Mouse (Mus musculus): ENCODE measurements at regions not wholly inside any gene's neighbourhood (a gene's known extent, or its start where the extent isn't known, plus 50 kb on each side); places are given as distances from the start of the nearest gene placed in this dataset.

DNA sequence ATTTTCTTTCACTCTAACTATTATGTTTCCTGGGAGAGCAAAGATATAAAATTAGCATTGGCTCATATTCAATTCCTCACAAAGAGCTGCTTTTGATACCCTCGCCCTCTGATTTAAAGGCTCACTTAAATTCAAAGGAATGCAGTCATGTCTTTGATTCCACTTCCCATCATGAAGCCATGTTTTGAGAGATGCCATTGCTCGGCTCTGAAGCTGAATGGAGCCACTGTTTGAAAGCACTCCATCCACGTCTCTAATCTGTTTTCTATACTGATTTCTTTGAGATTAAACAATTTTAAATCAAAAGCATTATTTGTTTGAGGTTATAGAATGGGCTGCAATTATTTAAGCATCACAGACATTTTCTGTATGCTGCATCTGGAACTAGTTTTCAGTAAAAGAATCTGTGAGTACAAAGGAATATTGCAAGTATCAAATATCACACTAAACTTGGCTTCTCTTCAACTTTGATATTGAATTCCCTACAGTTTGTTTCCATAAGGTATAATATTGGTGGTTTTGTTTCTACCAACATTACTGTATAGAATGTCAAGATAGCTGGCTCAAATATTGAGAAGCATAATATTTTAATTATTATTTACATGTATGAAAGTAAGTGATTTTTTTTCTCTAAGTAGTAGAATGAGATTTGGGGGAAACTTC is 126.4 kb downstream of the Rpl10l start:
- no peaks in the 10 kb centered on the region for H3K9me3 ChIP-seq (replicated peaks; ENCODE audit: insufficient read depth, low read length)
- H3K27ac ChIP-seq (ENCODE audit: control insufficient read depth, low read depth, low read length): no peak overlapping the region
- no peak overlapping the region for H3K9ac ChIP-seq (ENCODE audit: control insufficient read depth, low read depth, low read length, poor library complexity, severe bottlenecking)
- no peak for DNase-seq (ENCODE audit: low read depth, low spot score)
- H3K4me3 ChIP-seq (ENCODE audit: control insufficient read depth in 1 of 2, insufficient read depth in 1 of 2, low read depth in 2 of 2, low read length in 2 of 2): no peak overlapping the region
- H3K4me1 ChIP-seq (ENCODE audit: control insufficient read depth in 1 of 2, insufficient read depth in 2 of 2, low read length in 2 of 2): no peaks in the 10 kb centered on the region
- H3K36me3 ChIP-seq (ENCODE audit: control insufficient read depth in 1 of 2, insufficient read depth in 2 of 2, low read length in 2 of 2): no peaks in the 10 kb centered on the region
- no peaks in the 10 kb centered on the region for H3K79me2 ChIP-seq (ENCODE audit: control insufficient read depth, insufficient read depth, low read length, poor library complexity)
- TF ChIP-seq USF2 (IDR thresholded peaks at IDR 0.05; ENCODE audit: borderline replicate concordance in 1 of 2, insufficient read depth in 1 of 2, low read depth in 1 of 2, low read length in 2 of 2) (no peak), NRF1 (IDR thresholded peaks at IDR 0.05; ENCODE audit: insufficient read depth, low read depth, low read length, poor library complexity, severe bottlenecking) (no peak), KAT2A (conservative IDR thresholded peaks at IDR 0.05; ENCODE audit: low read depth, low read length) (no peak)
- H3K27me3 ChIP-seq (ENCODE audit: control insufficient read depth in 1 of 2, insufficient read depth in 2 of 2, low read length in 2 of 2): no peaks in the 10 kb centered on the region

- TF ChIP-seq ELF1 (IDR thresholded peaks at IDR 0.05; ENCODE audit: low read depth, low read length) (no peak), ZNF384 (IDR thresholded peaks at IDR 0.05; ENCODE audit: low read depth, low read length) (no peak), MXI1 (IDR thresholded peaks at IDR 0.05; ENCODE audit: low read depth, low read length) (no peak), BHLHE40 (IDR thresholded peaks at IDR 0.05; ENCODE audit: borderline replicate concordance, low read depth, low read length) (no peak), RAD21 (IDR thresholded peaks at IDR 0.05; ENCODE audit: low read depth, low read length) (no peak), HCFC1 (IDR thresholded peaks at IDR 0.05; ENCODE audit: low read depth, low read length) (no peak), CHD1 (IDR thresholded peaks at IDR 0.05; ENCODE audit: low read depth, low read length) (no peak), GABPA (IDR thresholded peaks at IDR 0.05; ENCODE audit: low read depth, low read length) (no peak), SMC3 (IDR thresholded peaks at IDR 0.05; ENCODE audit: low read depth, low read length) (no peak), GATA1 (IDR thresholded peaks at IDR 0.05; ENCODE audit: low read depth, low read length) (no peak), ZC3H11A (IDR thresholded peaks at IDR 0.05; ENCODE audit: low read depth, low read length) (no peak), ETS1 (IDR thresholded peaks at IDR 0.05; ENCODE audit: low read depth, low read length) (no peak), NELFE (IDR thresholded peaks at IDR 0.05; ENCODE audit: low read depth, low read length) (no peak), USF2 (IDR thresholded peaks at IDR 0.05; ENCODE audit: borderline replicate concordance in 1 of 2, insufficient read depth in 1 of 2, low read depth in 1 of 2, low read length in 2 of 2) (no peak), UBTF (IDR thresholded peaks at IDR 0.05; ENCODE audit: borderline replicate concordance, insufficient read depth, low read depth, low read length) (no peak), JUND (IDR thresholded peaks at IDR 0.05; ENCODE audit: low read depth, low read length) (no peak), TAL1 (IDR thresholded peaks at IDR 0.05; ENCODE audit: low read length) (no peak), USF1 (IDR thresholded peaks at IDR 0.05; ENCODE audit: low read depth, low read length) (no peak), MYB (IDR thresholded peaks at IDR 0.05; ENCODE audit: low read depth, low read length) (no peak)
- H3K9me3 ChIP-seq (replicated peaks; ENCODE audit: insufficient read depth, low read length): no peaks in the 10 kb centered on the region
- no peak overlapping the region for H3K9ac ChIP-seq (ENCODE audit: control insufficient read depth, low read depth, low read length, poor library complexity, severe bottlenecking)
- no peaks in the 10 kb centered on the region for H3K4me1 ChIP-seq (ENCODE audit: control insufficient read depth in 1 of 2, insufficient read depth in 2 of 2, low read length in 2 of 2)
- H3K27me3 ChIP-seq (ENCODE audit: control insufficient read depth in 1 of 2, insufficient read depth in 2 of 2, low read length in 2 of 2): no peaks in the 10 kb centered on the region
- H3K36me3 ChIP-seq (ENCODE audit: control insufficient read depth in 1 of 2, insufficient read depth in 2 of 2, low read length in 2 of 2): no peaks in the 10 kb centered on the region
- no peak overlapping the region for H3K27ac ChIP-seq (ENCODE audit: control insufficient read depth, low read depth, low read length)
- no peak overlapping the region for H3K4me3 ChIP-seq (ENCODE audit: control insufficient read depth in 1 of 2, insufficient read depth in 1 of 2, low read depth in 2 of 2, low read length in 2 of 2)
- DNase-seq (ENCODE audit: low read depth, low spot score): no peak
- H3K79me2 ChIP-seq (ENCODE audit: control insufficient read depth, insufficient read depth, low read length, poor library complexity): no peaks in the 10 kb centered on the region
These were observed 127.1 kb downstream of the Rpl10l start for GRCm38 (mm10) chr12:66156980-66157629.

All from MEL (cell line).